Mouse (Mus musculus) embryonic facial prominence, embryonic 10.5 days (tissue): ENCODE data around the gene Rxfp2. TPM values are rescaled to one million over a fixed set of nuclear protein-coding genes. Genes with fewer than 3 reads are reported as not detected.

Experiments
- DNase-seq: peaks from one replicate; pipeline ENCODE4 v3.0.0-alpha.2; 2017; ENCODE audit warnings: low spot score
- H3K27ac ChIP-seq: fragments of 300-500 bp; sonication (generic); replicated peaks from 2 replicates; pipeline ENCODE4 v1.5.1; 2016; ENCODE audit warnings: mild to moderate bottlenecking
- H3K27me3 ChIP-seq: fragments of 300-500 bp; sonication (generic); replicated peaks from 2 replicates; pipeline ENCODE4 v1.6.1; 2016; ENCODE audit warnings: low read depth, mild to moderate bottlenecking; ENCODE audit not compliant: poor library complexity, severe bottlenecking
- H3K36me3 ChIP-seq: fragments of 300-500 bp; sonication (generic); replicated peaks from 2 replicates; pipeline ENCODE4 v1.6.1; 2016; ENCODE audit warnings: mild to moderate bottlenecking, moderate library complexity
- H3K4me1 ChIP-seq: fragments of 300-500 bp; sonication (generic); 2 replicates; pipeline ENCODE4 v1.6.1; 2016
- H3K4me3 ChIP-seq: fragments of 300-500 bp; sonication (generic); 2 replicates; pipeline ENCODE4 v1.5.1; 2016; ENCODE audit warnings: mild to moderate bottlenecking, moderate library complexity
- H3K9me3 ChIP-seq: fragments of 300-500 bp; sonication (generic); 2 replicates; pipeline ENCODE4 v1.6.1; 2016; ENCODE audit warnings: mild to moderate bottlenecking
- WGBS: fragments of 180-500 bp; shearing (Covaris S2); methylation state at CpG from one replicate; pipeline ENCODE4 v1.1.7; 2016; 5-methylcytosine and 5-hydroxymethylcytosine counted together
- polyA plus RNA-seq: library from polyadenylated mRNA; unstranded; fragments of >200 nt; fragmentation: Nextera tagmentation; extraction: Ambion mirVana; gene quantifications from 2 replicates; pipeline ENCODE4 v1.2.1, GENCODE M21; 2016

The Rxfp2 gene
- polyA plus RNA-seq, 1 experiment from 2014 or later: 0.41 TPM

GRCm38 (mm10) chr5:150118455-150119241 lies 100.2 kb downstream of the Rxfp2 start, which contains the start of gene Fry:
TSS of gene Fry (plus strand) at chr5:150118645.
- peaks cover 18% of the 10 kb centered on the region for H3K4me1 ChIP-seq
- H3K9me3 ChIP-seq: 0 out of 2 replicates have a peak, but pooled peaks cover 6% of the 10 kb centered on the region
- H3K4me3 ChIP-seq: peak within 1 kb of the TSS; percentile 84
- peak; percentile 92 for DNase-seq
- no peaks in the 10 kb centered on the region for H3K36me3 ChIP-seq
- WGBS: under 1% methylated on average over 68 of the region's 68 CpGs
- peak within 1 kb of the TSS; percentile 71 for H3K27ac ChIP-seq
- H3K27me3 ChIP-seq: peaks cover 26% of the 10 kb centered on the region

GRCm38 (mm10) chr5:150120676-150121075 lies 102.2 kb downstream of the Rxfp2 start:
- Histone ChIP-seq H3K36me3 (no peaks in the 10 kb centered on the region), H3K9me3 (0 out of 2 replicates have a peak, but pooled peaks cover 6% of the 10 kb centered on the region), H3K4me1 (peaks cover 12% of the 10 kb centered on the region), H3K4me3 (no peak overlapping the region), H3K27ac (no peak overlapping the region), H3K27me3 (peaks cover 26% of the 10 kb centered on the region)
- WGBS: 89% methylated on average over 8 of the region's 8 CpGs
- DNase-seq: no peak

GRCm38 (mm10) chr5:150122095-150122494 lies 103.6 kb downstream of the Rxfp2 start:
- no peak overlapping the region for H3K27ac ChIP-seq
- H3K27me3 ChIP-seq: peaks cover 26% of the 10 kb centered on the region
- DNase-seq: no peak
- H3K4me1 ChIP-seq: peaks cover 10% of the 10 kb centered on the region
- H3K4me3 ChIP-seq: no peak overlapping the region
- 0 out of 2 replicates have a peak, but pooled peaks cover 3% of the 10 kb centered on the region for H3K9me3 ChIP-seq
- H3K36me3 ChIP-seq: no peaks in the 10 kb centered on the region
- WGBS: 79% methylated on average over 4 of the region's 4 CpGs

GRCm38 (mm10) chr5:150122571-150122970 lies 104.1 kb downstream of the Rxfp2 start:
- peaks cover 26% of the 10 kb centered on the region for H3K27me3 ChIP-seq
- H3K4me1 ChIP-seq: peaks cover 10% of the 10 kb centered on the region
- H3K36me3 ChIP-seq: no peaks in the 10 kb centered on the region
- WGBS: 83% methylated on average over 2 of the region's 2 CpGs
- no peak for DNase-seq
- H3K9me3 ChIP-seq: 0 out of 2 replicates have a peak, but pooled peaks cover 2% of the 10 kb centered on the region
- no peak overlapping the region for H3K4me3 ChIP-seq
- no peak overlapping the region for H3K27ac ChIP-seq

- DNase-seq: no peak
- Histone ChIP-seq H3K4me1 (no peaks in the 10 kb centered on the region), H3K9me3 (no peaks in the 10 kb centered on the region), H3K36me3 (no peaks in the 10 kb centered on the region), H3K27ac (no peak overlapping the region), H3K4me3 (no peak overlapping the region), H3K27me3 (peaks cover 5% of the 10 kb centered on the region; the same call in 1 of the 2 replicates)
- WGBS: 91% methylated on average over 9 of the region's 9 CpGs
Measured at GRCm38 (mm10) chr5:150125920-150126319, 107.4 kb downstream of the Rxfp2 start.

GRCm38 (mm10) chr5:150128432-150128831 lies 110.0 kb downstream of the Rxfp2 start:
- H3K4me3 ChIP-seq: no peak overlapping the region
- no peaks in the 10 kb centered on the region for H3K36me3 ChIP-seq
- WGBS: 84% methylated on average over 8 of the region's 8 CpGs
- no peaks in the 10 kb centered on the region for H3K27me3 ChIP-seq
- DNase-seq: no peak
- no peak overlapping the region for H3K27ac ChIP-seq
- no peaks in the 10 kb centered on the region for H3K4me1 ChIP-seq
- no peaks in the 10 kb centered on the region for H3K9me3 ChIP-seq

- no peaks in the 10 kb centered on the region for H3K27me3 ChIP-seq
- no peaks in the 10 kb centered on the region for H3K36me3 ChIP-seq
- no peak for DNase-seq
- H3K27ac ChIP-seq: no peak overlapping the region
- WGBS: 86% methylated on average over 7 of the region's 7 CpGs
- no peak overlapping the region for H3K4me3 ChIP-seq
- no peaks in the 10 kb centered on the region for H3K9me3 ChIP-seq
- no peaks in the 10 kb centered on the region for H3K4me1 ChIP-seq
Measured at GRCm38 (mm10) chr5:150130144-150130543, 111.7 kb downstream of the Rxfp2 start.

GRCm38 (mm10) chr5:150131166-150131565 lies 112.7 kb downstream of the Rxfp2 start:
- no peaks in the 10 kb centered on the region for H3K9me3 ChIP-seq
- no peaks in the 10 kb centered on the region for H3K4me1 ChIP-seq
- DNase-seq: no peak
- no peaks in the 10 kb centered on the region for H3K36me3 ChIP-seq
- H3K4me3 ChIP-seq: no peak overlapping the region
- H3K27me3 ChIP-seq: no peaks in the 10 kb centered on the region
- H3K27ac ChIP-seq: no peak overlapping the region
- 90% methylated on average over 7 of the region's 7 CpGs for WGBS

Other genes starting within 250 kb of the Rxfp2 start
- gene Fry, start 100.0 kb downstream of the Rxfp2 start, polyA plus RNA-seq: 5.6 and 7.4 TPM in 2 replicates